Mouse (Mus musculus) thymus, adult 2 months (tissue): Measurements from ENCODE around the gene Map4. TPM values are rescaled to one million over a fixed set of nuclear protein-coding genes. Genes with fewer than 3 reads are reported as not detected.

ENCODE experiments used
- DNase-seq: peaks from one replicate; pipeline ENCODE4 v3.0.0; 2021
- H3K27ac ChIP-seq: fragments of 200-500 bp; 2 replicates; pipeline ENCODE4 v1.5.1; 2012; ENCODE audit warnings: low read length, control low read depth; ENCODE audit not compliant: control insufficient read depth, insufficient read depth
- H3K27me3 ChIP-seq: fragments of 200-500 bp; 2 replicates; pipeline ENCODE4 v1.6.1; 2012; ENCODE audit warnings: mild to moderate bottlenecking, low read length, moderate library complexity, mixed read lengths; ENCODE audit not compliant: control insufficient read depth, insufficient read depth
- H3K36me3 ChIP-seq: fragments of 200-500 bp; 2 replicates; pipeline ENCODE4 v1.6.1; 2012; ENCODE audit warnings: mild to moderate bottlenecking, low read length, moderate library complexity; ENCODE audit not compliant: control insufficient read depth, insufficient read depth
- H3K4me1 ChIP-seq: fragments of 200-500 bp; replicated peaks from 2 replicates; pipeline ENCODE4 v1.6.1; 2012; ENCODE audit warnings: low read length; ENCODE audit not compliant: control insufficient read depth, insufficient read depth
- H3K4me3 ChIP-seq: fragments of 200-500 bp; 2 replicates; pipeline ENCODE4 v1.5.1; 2012; ENCODE audit warnings: mild to moderate bottlenecking, low read length, control low read depth, moderate library complexity; ENCODE audit not compliant: control insufficient read depth, insufficient read depth
- CTCF ChIP-seq: fragments of 200-500 bp; IDR thresholded peaks from 2 replicates; pipeline ENCODE4 v1.5.1; 2012; ENCODE audit warnings: mild to moderate bottlenecking, control low read depth, low read length, moderate library complexity, borderline replicate concordance; ENCODE audit not compliant: control insufficient read depth, poor library complexity, insufficient read depth; ENCODE audit errors: extremely low read depth
- POLR2A ChIP-seq: fragments of 200-500 bp; IDR thresholded peaks from 2 replicates; pipeline ENCODE4 v1.6.1; 2012; ENCODE audit warnings: mild to moderate bottlenecking, low read length, control low read depth, moderate library complexity; ENCODE audit not compliant: control insufficient read depth, poor library complexity, insufficient read depth; ENCODE audit errors: extremely low read depth
- WGBS: fragments of 180-500 bp; shearing (Covaris S2); methylation state at CpG from one replicate; pipeline ENCODE4 v1.1.7; 2018; 5-methylcytosine and 5-hydroxymethylcytosine counted together
- polyA plus RNA-seq: library from polyadenylated mRNA; depleted of rRNA; stranded (reverse); fragments of >200 nt; gene quantifications from 2 replicates; pipeline ENCODE4 v1.2.3, GENCODE M21; 2012; rRNA removed

Map4 gene
- polyA plus RNA-seq, 1 experiment: 463 TPM

GRCm38 (mm10) chr9:110130896-110131524 lies 199.8 kb downstream of the Map4 start:
- TF ChIP-seq POLR2A (no peak), CTCF (no peak)
- H3K27ac ChIP-seq: peak overlapping the region; percentile 77
- no peaks in the 10 kb centered on the region for H3K27me3 ChIP-seq
- H3K4me1 ChIP-seq: no peaks in the 10 kb centered on the region
- peaks cover 6% of the 10 kb centered on the region; the same call in 1 of the 2 replicates for H3K36me3 ChIP-seq
- peak; percentile 3 for DNase-seq
- 27% methylated on average over 10 of the region's 10 CpGs for WGBS
- peak overlapping the region; percentile 48; the same call in 1 of the 2 replicates for H3K4me3 ChIP-seq

- Histone ChIP-seq H3K27me3 (no peaks in the 10 kb centered on the region), H3K4me3 (peak overlapping the region; percentile 69), H3K4me1 (no peaks in the 10 kb centered on the region), H3K36me3 (peaks cover 11% of the 10 kb centered on the region), H3K27ac (peak overlapping the region; percentile 77)
- 0 out of 2 replicates have a peak, but pooled peaks have one; percentile 53 for TF ChIP-seq CTCF
- TF ChIP-seq POLR2A: peak; percentile 96
- under 1% methylated on average over 64 of the region's 64 CpGs for WGBS
- peak; percentile 100 for DNase-seq
Observed at GRCm38 (mm10) chr9:110131525-110132197, 200.4 kb downstream of the Map4 start.

DNA sequence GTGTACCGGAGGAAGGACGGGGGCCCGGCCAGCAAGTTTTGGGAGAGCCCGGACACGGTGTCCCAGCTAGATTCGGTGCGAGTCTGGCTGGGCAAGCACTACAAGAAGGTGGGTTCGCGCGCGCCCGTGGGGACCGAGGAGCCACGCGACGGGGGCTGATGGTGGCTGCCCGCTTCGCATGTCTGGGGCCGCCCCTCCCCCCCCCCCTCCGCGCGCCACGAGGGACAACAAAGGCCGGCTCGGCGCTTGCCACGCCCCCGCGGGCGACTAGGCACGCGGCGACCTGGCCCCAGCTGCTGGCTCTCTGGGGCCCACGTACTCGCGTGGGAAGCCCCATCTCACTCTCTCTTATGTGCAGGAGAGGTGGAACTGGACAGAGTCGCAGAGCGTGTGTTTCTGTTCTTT lies 200.9 kb downstream of the Map4 start:
- Histone ChIP-seq H3K4me3 (peak overlapping the region; percentile 69), H3K36me3 (peaks cover 13% of the 10 kb centered on the region), H3K4me1 (no peaks in the 10 kb centered on the region), H3K27me3 (no peaks in the 10 kb centered on the region), H3K27ac (no peak overlapping the region)
- DNase-seq: no peak
- TF ChIP-seq CTCF (no peak), POLR2A (no peak)
- under 1% methylated on average over 36 of the region's 38 CpGs for WGBS

- H3K4me3 ChIP-seq: no peak overlapping the region
- TF ChIP-seq POLR2A (no peak), CTCF (no peak)
- no peaks in the 10 kb centered on the region for H3K27me3 ChIP-seq
- DNase-seq: no peak
- WGBS: 48% methylated on average over 6 of the region's 6 CpGs
- H3K4me1 ChIP-seq: no peaks in the 10 kb centered on the region
- no peak overlapping the region for H3K27ac ChIP-seq
- H3K36me3 ChIP-seq: peaks cover 13% of the 10 kb centered on the region
Observed at GRCm38 (mm10) chr9:110132921-110133320, 201.7 kb downstream of the Map4 start.

Other genes with a start within 250 kb of the Map4 start
- not detected in 2 replicates for gene Fbxw18, start 228.8 kb upstream of the Map4 start, polyA plus RNA-seq
- gene Fbxw26, start 185.4 kb upstream of the Map4 start, polyA plus RNA-seq: 0.09 TPM in 1 of 2 replicates, not detected in the other
- not detected in 2 replicates for gene Fbxw27, start 140.8 kb upstream of the Map4 start, polyA plus RNA-seq
- gene Spink8, start 119.2 kb upstream of the Map4 start, polyA plus RNA-seq: 0.18 TPM in 1 of 2 replicates, not detected in the other
- 18.5 and 21.3 TPM in 2 replicates for gene Nme6, start 98.7 kb upstream of the Map4 start, polyA plus RNA-seq
- gene Camp, start 81.8 kb upstream of the Map4 start, polyA plus RNA-seq: 14.2 and 22.2 TPM in 2 replicates
- 16.6 and 21.9 TPM in 2 replicates for gene Cdc25a, start 55.9 kb upstream of the Map4 start, polyA plus RNA-seq
- 43.8 and 62.1 TPM in 2 replicates for gene Smarcc1, start 186.2 kb downstream of the Map4 start, polyA plus RNA-seq
- gene Dhx30, start 186.4 kb downstream of the Map4 start, polyA plus RNA-seq: 159 and 162 TPM in 2 replicates